Mouse (Mus musculus) heart, embryonic 13.5 days (tissue): ENCODE results near the gene Drosha. TPM values are rescaled to one million over a fixed set of nuclear protein-coding genes. Genes with fewer than 3 reads are reported as not detected.
A peak's percentile ranks its signal among the peaks of the same experiment; 100 is the strongest.
"Not testable (repeated sequence)": the region's sequence is repeated elsewhere in the genome, so short reads cannot be mapped to it uniquely, and the experiment has no call there.

ENCODE experiments used
- ATAC-seq: fragments of 200-750 bp; cut with Nextera tagmentation; 2 replicates; pipeline ENCODE4 v1.8.0; 2017; ENCODE audit warnings: moderate TSS enrichment; ENCODE audit not compliant: insufficient number of reproducible peaks, low FRiP score, low TSS enrichment; ENCODE audit errors: extremely low read depth
- H3K27ac ChIP-seq: fragments of 300-500 bp; sonication (generic); replicated peaks from 2 replicates; pipeline ENCODE4 v1.5.1; 2015; ENCODE audit warnings: moderate library complexity, mild to moderate bottlenecking, inconsistent platforms
- H3K27me3 ChIP-seq: fragments of 300-500 bp; sonication (generic); replicated peaks from 2 replicates; pipeline ENCODE4 v1.6.1; 2015; ENCODE audit warnings: mild to moderate bottlenecking, inconsistent platforms
- H3K36me3 ChIP-seq: fragments of 300-500 bp; sonication (generic); 2 replicates; pipeline ENCODE4 v1.6.1; 2015; ENCODE audit warnings: mild to moderate bottlenecking, inconsistent platforms
- H3K4me1 ChIP-seq: fragments of 300-500 bp; sonication (generic); 2 replicates; pipeline ENCODE4 v1.6.1; 2015; ENCODE audit warnings: inconsistent platforms
- H3K4me2 ChIP-seq: fragments of 300-500 bp; sonication (generic); 2 replicates; pipeline ENCODE4 v1.6.1; 2015; ENCODE audit warnings: inconsistent platforms, mild to moderate bottlenecking, moderate library complexity
- H3K4me3 ChIP-seq: fragments of 300-500 bp; sonication (generic); 2 replicates; pipeline ENCODE4 v1.5.1; 2015; ENCODE audit warnings: moderate library complexity, mild to moderate bottlenecking, inconsistent platforms
- H3K9ac ChIP-seq: fragments of 300-500 bp; sonication (generic); 2 replicates; pipeline ENCODE4 v1.6.1; 2015; ENCODE audit warnings: inconsistent platforms, mild to moderate bottlenecking, moderate library complexity
- H3K9me3 ChIP-seq: fragments of 300-500 bp; sonication (generic); 2 replicates; pipeline ENCODE4 v1.6.1; 2016; ENCODE audit warnings: inconsistent platforms
- WGBS: fragments of 180-500 bp; shearing (Covaris S2); methylation state at CpG from one replicate; pipeline ENCODE4 v1.1.7; 2015; ENCODE audit warnings: mixed read lengths; 5-methylcytosine and 5-hydroxymethylcytosine counted together
- polyA plus RNA-seq: library from polyadenylated mRNA; unstranded; fragments of >200 nt; fragmentation: Nextera tagmentation; extraction: Ambion mirVana; gene quantifications from 2 replicates; pipeline ENCODE4 v1.2.1, GENCODE M21; 2015

The Drosha gene
- polyA plus RNA-seq, 1 experiment from 2014 or later, result 25.5 TPM

DNA sequence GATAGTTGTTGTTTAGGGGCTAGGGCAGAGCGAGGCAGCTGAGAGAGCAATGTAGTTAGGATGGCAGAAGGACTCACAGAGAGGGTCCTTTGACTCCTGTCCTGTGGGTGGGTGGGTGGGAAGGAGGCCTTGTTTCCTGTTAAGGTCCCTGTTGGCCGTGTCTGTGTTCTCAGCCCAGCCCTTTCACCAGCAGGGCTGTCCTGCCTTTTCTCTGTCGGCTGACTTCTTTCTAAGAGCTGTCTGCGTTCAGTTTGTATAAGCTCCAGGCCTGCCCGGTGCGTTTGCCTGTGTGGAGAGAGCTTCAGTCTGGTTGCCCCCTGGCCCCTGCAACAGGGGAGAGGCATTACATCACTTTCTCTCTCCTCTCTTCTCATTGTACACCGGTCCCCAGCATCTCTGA lies 84.6 kb downstream of the Drosha start:
- H3K4me1 ChIP-seq, result peaks cover 25% of the 10 kb centered on the region
- WGBS, result 31% methylated on average over 7 of the region's 7 CpGs
- no peak overlapping the region for H3K4me2 ChIP-seq
- no peak overlapping the region for H3K4me3 ChIP-seq
- H3K27ac ChIP-seq, result peak overlapping the region; percentile 45
- H3K36me3 ChIP-seq, result peaks cover 36% of the 10 kb centered on the region
- H3K9me3 ChIP-seq, result no peaks in the 10 kb centered on the region
- H3K9ac ChIP-seq, result peak overlapping the region; percentile 33; the same call in 1 of the 2 replicates
- H3K27me3 ChIP-seq, result no peaks in the 10 kb centered on the region
- ATAC-seq, result no peak

DNA sequence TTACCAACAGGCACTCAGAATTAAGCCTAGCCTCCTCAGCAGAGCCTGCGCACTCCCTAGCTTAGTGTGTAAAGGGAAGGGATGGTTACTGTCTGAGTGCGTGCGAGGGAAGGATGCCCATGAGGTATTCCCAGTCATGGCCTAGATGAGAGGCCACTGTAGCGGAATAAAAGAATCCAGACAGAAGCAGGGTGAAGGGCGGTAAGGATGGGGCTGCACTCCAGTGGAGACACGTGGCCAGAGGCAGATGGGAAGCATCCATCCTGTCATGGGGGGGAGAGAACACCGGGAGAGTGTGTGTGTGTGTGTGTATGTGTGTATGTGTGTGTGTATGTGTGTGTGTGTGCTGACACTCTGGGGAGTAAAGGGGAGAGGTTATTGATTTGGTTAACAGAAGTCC lies 86.5 kb downstream of the Drosha start:
- 83% methylated on average over 7 of the region's 7 CpGs for WGBS
- no peaks in the 10 kb centered on the region for H3K27me3 ChIP-seq
- ATAC-seq, result no peak
- no peaks in the 10 kb centered on the region for H3K9me3 ChIP-seq
- no peak overlapping the region for H3K27ac ChIP-seq
- H3K4me1 ChIP-seq, result peaks cover 25% of the 10 kb centered on the region
- H3K4me3 ChIP-seq, result no peak overlapping the region
- H3K4me2 ChIP-seq, result no peak overlapping the region
- peaks cover 39% of the 10 kb centered on the region for H3K36me3 ChIP-seq
- no peak overlapping the region for H3K9ac ChIP-seq

DNA sequence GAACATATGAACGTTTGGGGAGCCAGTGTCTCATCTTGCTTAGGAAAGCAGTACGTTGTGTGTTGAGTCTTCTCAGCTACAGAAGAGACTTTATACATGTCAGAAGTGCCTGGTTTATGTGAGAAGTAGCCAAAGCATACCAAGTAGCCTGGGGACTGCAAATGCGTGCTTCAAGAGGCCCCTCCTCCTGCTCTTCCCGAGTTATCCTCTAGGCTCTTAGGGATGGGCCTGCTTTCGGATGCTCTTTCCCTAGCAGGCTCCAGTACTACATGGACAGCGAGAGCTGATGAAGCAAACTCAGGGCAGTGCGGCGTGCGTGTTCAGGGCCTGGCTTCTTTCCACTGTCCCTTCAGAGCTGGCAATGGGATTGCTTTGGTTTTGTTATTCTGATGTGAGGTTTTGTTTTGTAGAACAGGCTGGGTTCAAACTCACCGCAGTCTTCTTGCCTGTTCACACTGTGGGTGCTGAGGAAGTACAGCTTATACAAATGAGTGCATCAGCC lies 91.8 kb downstream of the Drosha start:
- H3K36me3 ChIP-seq, result peaks cover 84% of the 10 kb centered on the region
- H3K27me3 ChIP-seq, result no peaks in the 10 kb centered on the region
- H3K27ac ChIP-seq, result no peak overlapping the region
- no peak overlapping the region for H3K4me3 ChIP-seq
- WGBS, result 79% methylated on average over 10 of the region's 10 CpGs
- no peaks in the 10 kb centered on the region for H3K4me1 ChIP-seq
- no peaks in the 10 kb centered on the region for H3K9me3 ChIP-seq
- H3K4me2 ChIP-seq, result no peak overlapping the region
- ATAC-seq, result no peak
- H3K9ac ChIP-seq, result no peak overlapping the region

DNA sequence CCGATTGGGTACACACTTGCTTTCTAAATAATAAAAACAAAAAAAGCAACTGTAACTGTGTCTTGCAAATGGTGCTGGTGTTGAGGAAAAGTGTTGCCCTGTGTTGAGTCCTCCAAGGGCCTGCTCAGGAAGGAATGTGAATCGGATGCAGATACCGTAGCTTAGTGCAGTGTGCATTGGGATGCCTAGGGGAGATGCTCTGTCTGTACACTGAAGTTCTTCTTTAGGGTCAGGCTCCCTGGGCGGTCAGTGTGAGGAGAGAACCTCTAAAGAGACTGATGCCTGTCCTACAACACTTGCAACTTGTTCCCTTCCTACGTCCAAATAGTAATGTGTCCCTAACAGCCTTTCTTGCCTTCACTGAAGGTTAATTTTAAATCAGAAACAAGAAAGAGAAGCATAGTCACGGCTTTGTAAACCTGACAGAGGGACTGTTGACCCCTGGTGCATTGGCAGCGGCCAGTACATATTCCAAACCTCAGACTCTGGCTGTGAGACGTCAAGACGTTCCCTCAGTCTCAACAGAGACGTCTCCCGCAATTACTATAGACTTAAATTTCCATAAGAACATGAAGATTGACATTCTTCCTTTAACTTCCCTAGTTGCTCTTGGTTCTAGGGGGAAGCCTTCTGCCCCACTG lies 94.8 kb downstream of the Drosha start:
- ATAC-seq, H3K4me3 ChIP-seq, H3K4me1 ChIP-seq, H3K9me3 ChIP-seq, H3K9ac ChIP-seq, H3K27me3 ChIP-seq, H3K4me2 ChIP-seq, H3K27ac ChIP-seq: not testable (repeated sequence)
- H3K36me3 ChIP-seq, result peaks cover 86% of the 10 kb centered on the region
- 87% methylated on average over 11 of the region's 11 CpGs for WGBS

DNA sequence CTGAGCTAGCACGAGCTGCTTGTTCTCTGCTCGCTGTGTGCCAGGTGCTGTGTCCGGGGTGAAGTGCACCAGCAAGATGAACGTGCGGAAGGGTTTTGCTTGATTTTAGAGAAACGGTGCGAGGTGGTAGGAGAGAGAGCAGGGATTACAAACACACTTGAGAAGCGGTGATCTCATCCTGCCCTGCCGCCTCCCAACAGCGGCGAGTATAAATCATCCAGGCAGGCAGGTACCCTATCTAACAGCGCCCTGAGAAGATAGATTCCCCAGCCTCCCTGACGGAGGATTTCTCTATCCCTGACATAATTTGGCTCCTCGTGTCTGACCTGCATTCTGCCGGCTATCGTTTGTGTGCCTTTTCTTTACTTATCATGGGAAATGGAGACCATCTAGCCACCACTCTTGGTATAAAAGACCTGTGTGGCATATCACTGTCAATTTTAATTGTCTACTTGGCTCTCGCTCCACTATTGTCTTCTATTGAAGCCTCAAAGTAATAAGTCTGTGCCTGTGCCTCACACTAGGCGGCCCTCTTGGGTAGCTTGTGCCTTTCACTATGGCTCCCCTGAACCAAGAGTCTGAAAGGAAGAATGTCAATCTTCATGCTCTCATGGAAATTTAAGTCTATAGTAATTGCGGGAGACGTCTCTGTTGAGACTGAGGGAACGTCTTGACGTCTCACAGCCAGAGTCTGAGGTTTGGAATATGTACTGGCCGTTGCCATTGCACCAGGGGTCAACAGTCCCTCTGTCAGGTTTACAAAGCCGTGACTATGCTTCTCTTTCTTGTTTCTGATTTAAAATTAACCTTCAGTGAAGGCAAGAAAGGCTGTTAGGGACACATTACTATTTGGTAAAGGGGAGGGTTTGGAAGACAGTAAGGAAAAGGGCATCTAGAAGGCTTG lies 95.6 kb downstream of the Drosha start:
- Histone ChIP-seq H3K36me3 (peaks cover 87% of the 10 kb centered on the region), H3K9ac (no peak overlapping the region), H3K4me1 (no peaks in the 10 kb centered on the region), H3K4me2 (no peak overlapping the region), H3K27me3 (no peaks in the 10 kb centered on the region), H3K4me3 (no peak overlapping the region), H3K27ac (no peak overlapping the region), H3K9me3 (no peaks in the 10 kb centered on the region)
- 81% methylated on average over 24 of the region's 24 CpGs for WGBS
- ATAC-seq, result no peak

DNA sequence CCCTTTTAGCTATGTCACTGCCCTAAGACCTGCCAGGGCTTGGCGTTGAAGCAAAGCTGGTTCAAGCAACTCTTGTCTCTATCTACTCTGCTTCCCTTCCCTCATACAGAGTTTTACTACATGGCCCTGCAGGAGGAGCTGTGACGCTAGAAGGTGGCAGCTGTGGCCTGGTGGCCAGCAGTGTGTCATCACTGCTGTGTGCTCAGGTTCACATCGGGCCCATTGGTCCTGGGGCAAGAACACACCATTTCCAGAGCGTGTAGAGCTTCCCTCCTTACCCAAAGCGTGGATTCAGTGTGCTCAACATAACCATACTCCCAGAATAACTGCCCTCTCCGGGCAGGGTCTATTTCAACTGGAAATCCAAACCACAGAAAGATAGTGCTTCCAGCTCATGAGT lies 97.3 kb downstream of the Drosha start:
- Histone ChIP-seq H3K9me3 (no peaks in the 10 kb centered on the region), H3K27ac (no peak overlapping the region), H3K36me3 (peaks cover 87% of the 10 kb centered on the region), H3K4me2 (no peak overlapping the region), H3K4me1 (no peaks in the 10 kb centered on the region), H3K27me3 (no peaks in the 10 kb centered on the region), H3K9ac (no peak overlapping the region), H3K4me3 (no peak overlapping the region)
- 84% methylated on average over 6 of the region's 6 CpGs for WGBS
- ATAC-seq, result no peak

DNA sequence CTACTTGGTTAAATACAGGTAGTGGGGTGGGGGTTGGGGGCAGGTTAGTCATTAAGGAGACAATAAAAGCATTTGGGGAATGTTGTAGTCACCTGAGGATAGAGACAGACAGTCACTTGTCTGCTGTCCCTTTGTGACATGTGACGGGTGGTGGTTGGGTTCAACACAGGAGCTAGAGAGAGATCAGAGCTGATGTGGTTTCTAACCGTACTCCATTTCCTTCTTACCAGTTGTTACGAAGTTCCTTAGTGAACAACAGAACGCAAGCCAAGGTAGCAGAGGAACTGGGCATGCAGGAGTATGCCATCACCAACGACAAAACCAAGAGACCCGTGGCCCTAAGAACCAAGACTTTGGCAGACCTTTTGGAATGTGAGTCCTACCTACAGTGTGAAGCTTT lies 99.2 kb downstream of the Drosha start:
- no peak overlapping the region for H3K9ac ChIP-seq
- H3K36me3 ChIP-seq, result peaks cover 83% of the 10 kb centered on the region
- H3K27ac ChIP-seq, result no peak overlapping the region
- H3K4me1 ChIP-seq, result no peaks in the 10 kb centered on the region
- H3K9me3 ChIP-seq, result no peaks in the 10 kb centered on the region
- H3K4me2 ChIP-seq, result no peak overlapping the region
- H3K4me3 ChIP-seq, result no peak overlapping the region
- ATAC-seq, result no peak
- 88% methylated on average over 6 of the region's 6 CpGs for WGBS
- H3K27me3 ChIP-seq, result no peaks in the 10 kb centered on the region

DNA sequence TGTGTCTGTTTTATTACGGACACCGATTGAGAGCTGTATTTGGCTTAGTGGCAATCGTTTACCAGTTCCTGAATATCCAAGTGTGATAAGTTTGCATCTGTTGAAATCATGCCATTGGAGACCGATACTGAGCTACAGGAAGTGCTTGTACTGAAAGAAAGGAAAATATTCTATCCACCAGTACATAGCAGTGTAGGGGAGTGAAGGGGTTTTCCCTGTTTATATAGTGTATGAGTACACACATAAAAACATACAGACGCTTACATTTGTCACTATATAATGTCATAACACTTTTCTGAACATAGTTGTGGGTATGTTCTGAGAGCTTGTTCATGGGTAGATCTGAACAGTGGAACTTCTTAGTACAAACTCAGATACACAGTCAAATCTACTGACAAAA lies 106.9 kb downstream of the Drosha start:
- no peak overlapping the region for H3K4me2 ChIP-seq
- H3K36me3 ChIP-seq, result peaks cover 67% of the 10 kb centered on the region
- H3K27ac ChIP-seq, result no peak overlapping the region
- H3K4me3 ChIP-seq, result no peak overlapping the region
- peaks cover 7% of the 10 kb centered on the region for H3K4me1 ChIP-seq
- H3K9ac ChIP-seq, result no peak overlapping the region
- no peaks in the 10 kb centered on the region for H3K27me3 ChIP-seq
- WGBS, result 80% methylated on average over 5 of the region's 5 CpGs
- no peaks in the 10 kb centered on the region for H3K9me3 ChIP-seq
- no peak for ATAC-seq

DNA sequence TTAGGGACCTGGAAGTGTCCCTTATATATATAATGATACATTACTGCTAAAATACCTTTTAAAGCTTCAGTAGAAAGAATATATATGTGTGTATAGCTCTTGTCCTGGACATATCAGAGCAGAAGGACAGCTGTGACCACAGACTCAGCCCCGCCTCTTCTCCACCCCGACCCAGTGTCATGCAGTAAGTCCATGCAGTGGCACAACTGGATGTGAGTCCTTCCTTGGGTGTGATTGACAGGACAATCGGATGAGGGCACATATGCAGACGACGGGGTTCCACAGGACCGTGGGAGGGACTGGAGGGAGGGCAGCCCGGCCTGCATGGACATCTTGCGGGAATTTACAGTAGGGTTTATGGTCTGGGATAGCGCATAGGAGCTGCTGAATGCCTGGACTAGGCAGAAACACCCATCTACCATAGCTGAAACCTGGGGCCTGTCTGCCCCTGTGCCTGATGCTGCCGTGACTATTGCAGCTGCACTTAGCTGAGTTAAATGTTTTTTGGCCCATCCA lies 111.7 kb downstream of the Drosha start:
- Histone ChIP-seq H3K27me3 (no peaks in the 10 kb centered on the region), H3K4me1 (peaks cover 25% of the 10 kb centered on the region), H3K4me3 (no peak overlapping the region), H3K9ac (no peak overlapping the region), H3K36me3 (peaks cover 28% of the 10 kb centered on the region), H3K27ac (no peak overlapping the region), H3K9me3 (no peaks in the 10 kb centered on the region), H3K4me2 (no peak overlapping the region)
- no peak for ATAC-seq
- 88% methylated on average over 10 of the region's 10 CpGs for WGBS

DNA sequence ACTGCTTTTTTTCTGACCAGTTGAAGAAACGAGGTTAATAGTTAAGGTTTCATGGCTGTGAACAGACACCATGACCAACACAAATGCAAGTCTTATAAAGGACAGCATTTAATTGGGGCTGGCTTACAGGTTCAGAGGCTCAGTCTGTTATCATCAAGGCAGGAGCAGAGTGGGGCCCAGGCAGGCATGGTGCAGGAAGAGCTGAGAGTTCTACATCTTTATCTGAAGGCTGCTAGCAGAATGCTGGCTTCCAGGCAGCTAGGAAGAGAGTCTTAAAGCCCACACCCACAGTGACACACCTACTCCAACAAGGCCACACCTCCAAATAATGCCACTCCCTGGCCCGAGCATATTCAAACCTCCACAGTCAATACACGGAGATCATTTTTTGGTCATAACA lies 112.7 kb downstream of the Drosha start:
- 74% methylated on average over 3 of the region's 3 CpGs for WGBS
- ATAC-seq, result not testable (repeated sequence)

DNA sequence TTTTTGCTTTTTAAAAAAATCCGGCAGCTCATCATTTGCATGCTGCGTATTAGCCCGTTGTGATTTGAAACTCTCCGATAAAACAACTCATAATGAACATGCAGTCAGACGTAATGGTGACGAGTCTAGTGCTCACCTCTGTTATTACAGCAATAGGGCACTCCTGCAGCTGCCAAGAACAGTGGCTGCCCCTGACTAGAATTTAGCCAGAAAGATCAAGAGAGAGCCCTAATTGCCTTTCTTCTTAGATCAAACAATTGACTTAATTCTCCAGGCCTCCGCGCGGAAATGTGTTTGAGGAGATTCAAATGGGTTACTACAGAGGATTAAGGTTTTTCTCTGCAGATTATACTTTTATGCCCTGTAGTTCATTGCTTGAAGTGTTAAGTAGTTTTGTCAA lies 116.5 kb downstream of the Drosha start:
- Histone ChIP-seq H3K27ac (no peak overlapping the region), H3K9me3 (no peaks in the 10 kb centered on the region), H3K9ac (no peak overlapping the region), H3K27me3 (no peaks in the 10 kb centered on the region), H3K36me3 (peaks cover 5% of the 10 kb centered on the region), H3K4me1 (peaks cover 26% of the 10 kb centered on the region), H3K4me3 (no peak overlapping the region), H3K4me2 (no peak overlapping the region)
- ATAC-seq, result no peak
- 79% methylated on average over 9 of the region's 9 CpGs for WGBS

More for the DNA sequence above, 112.7 kb downstream of the Drosha start:
- peaks cover 22% of the 10 kb centered on the region for H3K36me3 ChIP-seq
- not testable (repeated sequence) for H3K4me2 ChIP-seq, H3K27ac ChIP-seq, H3K9ac ChIP-seq, H3K27me3 ChIP-seq, H3K9me3 ChIP-seq, H3K4me3 ChIP-seq
- H3K4me1 ChIP-seq, result peaks cover 33% of the 10 kb centered on the region
